Mouse (Mus musculus): ENCODE measurements around the gene Cryl1. TPM values are rescaled to one million over a fixed set of nuclear protein-coding genes. Genes with fewer than 3 reads are reported as not detected.
A peak's percentile ranks its signal among the peaks of the same experiment; 100 is the strongest.

The Cryl1 gene
- total RNA-seq, 2 experiments from 2014 or later: 4.7 to 5.5 TPM

GRCm38 (mm10) chr14:57397221-57397620 lies 1.1 kb downstream of the Cryl1 start:
- intact Hi-C loops (cut with DNase I): no loop called here
- no peak for DNase-seq
- no peak for TF ChIP-seq CTCF (IDR thresholded peaks at IDR 0.05)
- Histone ChIP-seq H3K4me3 (no peak overlapping the region), H3K27ac (no peak overlapping the region)

GRCm38 (mm10) chr14:57395470-57395869 lies 2.9 kb downstream of the Cryl1 start:
- H3K27ac ChIP-seq: no peak overlapping the region
- H3K4me3 ChIP-seq: no peak overlapping the region
- no peak for TF ChIP-seq CTCF (IDR thresholded peaks at IDR 0.05)
- DNase-seq: no peak
- intact Hi-C loops (cut with DNase I): no loop called here

- Histone ChIP-seq H3K27ac (no peak overlapping the region), H3K4me3 (no peak overlapping the region)
- no peak for DNase-seq
- intact Hi-C loops (cut with DNase I): no loop called here
- no peak for TF ChIP-seq CTCF (IDR thresholded peaks at IDR 0.05)
These were observed 6.1 kb downstream of the Cryl1 start for GRCm38 (mm10) chr14:57392278-57392677.

GRCm38 (mm10) chr14:57391621-57392020 lies 6.7 kb downstream of the Cryl1 start:
- intact Hi-C loops (cut with DNase I): no loop called here
- TF ChIP-seq CTCF (IDR thresholded peaks at IDR 0.05): no peak
- no peak overlapping the region for H3K27ac ChIP-seq

GRCm38 (mm10) chr14:57386758-57387561 lies 11.4 kb downstream of the Cryl1 start:
- intact Hi-C loops (cut with DNase I): no loop called here
- DNase-seq: peak; percentile 53

More at GRCm38 (mm10) chr14:57391621-57392020, 6.7 kb downstream of the Cryl1 start:
- H3K4me3 ChIP-seq: no peak overlapping the region
- DNase-seq: no peak

GRCm38 (mm10) chr14:57385667-57386066 lies 12.7 kb downstream of the Cryl1 start:
- no peak overlapping the region for H3K4me3 ChIP-seq
- H3K27ac ChIP-seq: no peak overlapping the region
- intact Hi-C loops (cut with DNase I): loop anchor here (2.0 kb wide), 1 partner anchor 41 kb away; no protein-coding TSS in a partner anchor
- TF ChIP-seq CTCF (IDR thresholded peaks at IDR 0.05): no peak
- DNase-seq: no peak

More at GRCm38 (mm10) chr14:57386758-57387561, 11.4 kb downstream of the Cryl1 start:
- peak overlapping the region; percentile 67 for H3K4me3 ChIP-seq
- H3K27ac ChIP-seq: peak overlapping the region; percentile 78
- TF ChIP-seq CTCF (IDR thresholded peaks at IDR 0.05): no peak

- no peak for TF ChIP-seq CTCF (IDR thresholded peaks at IDR 0.05)
- intact Hi-C loops (cut with DNase I): no loop called here
- Histone ChIP-seq H3K27ac (no peak overlapping the region), H3K4me3 (no peak overlapping the region)
- DNase-seq: no peak
These were observed 20.8 kb downstream of the Cryl1 start for GRCm38 (mm10) chr14:57377531-57377930.

- H3K27ac ChIP-seq: no peak overlapping the region
- intact Hi-C loops (cut with DNase I): no loop called here
- TF ChIP-seq CTCF (IDR thresholded peaks at IDR 0.05): no peak
- H3K4me3 ChIP-seq: no peak overlapping the region
- no peak for DNase-seq
These were observed 21.4 kb downstream of the Cryl1 start for GRCm38 (mm10) chr14:57376956-57377355.

- intact Hi-C loops (cut with DNase I): no loop called here
These were observed 22.3 kb downstream of the Cryl1 start for GRCm38 (mm10) chr14:57376016-57376415.

GRCm38 (mm10) chr14:57375205-57375604 lies 23.1 kb downstream of the Cryl1 start:
- TF ChIP-seq CTCF (IDR thresholded peaks at IDR 0.05): no peak
- Histone ChIP-seq H3K27ac (no peak overlapping the region), H3K4me3 (no peak overlapping the region)
- intact Hi-C loops (cut with DNase I): no loop called here
- DNase-seq: no peak

More at GRCm38 (mm10) chr14:57376016-57376415, 22.3 kb downstream of the Cryl1 start:
- no peak for TF ChIP-seq CTCF (IDR thresholded peaks at IDR 0.05)
- no peak overlapping the region for H3K27ac ChIP-seq
- no peak overlapping the region for H3K4me3 ChIP-seq
- DNase-seq: no peak

- TF ChIP-seq CTCF (IDR thresholded peaks at IDR 0.05): peak; percentile 76
- H3K27ac ChIP-seq: no peak overlapping the region
- intact Hi-C loops (cut with DNase I): loop anchor here (2.0 to 5.0 kb wide), 4 partner anchors 36 to 540 kb away; no protein-coding TSS in a partner anchor
- DNase-seq: peak; percentile 69
- H3K4me3 ChIP-seq: no peak overlapping the region
These were observed 25.8 kb downstream of the Cryl1 start for GRCm38 (mm10) chr14:57372348-57373102.

GRCm38 (mm10) chr14:57367327-57367726 lies 31.0 kb downstream of the Cryl1 start:
- no peak for DNase-seq
- no peak overlapping the region for H3K4me3 ChIP-seq
- no peak overlapping the region for H3K27ac ChIP-seq
- intact Hi-C loops (cut with DNase I): no loop called here
- TF ChIP-seq CTCF (IDR thresholded peaks at IDR 0.05): no peak

- Histone ChIP-seq H3K27ac (no peak overlapping the region), H3K4me3 (no peak overlapping the region)
- intact Hi-C loops (cut with DNase I): no loop called here
- DNase-seq: no peak
- TF ChIP-seq CTCF (IDR thresholded peaks at IDR 0.05): no peak
These were observed 31.6 kb downstream of the Cryl1 start for GRCm38 (mm10) chr14:57366724-57367123.

All from gastrocnemius, adult 2 months (tissue).